Mouse (Mus musculus): ENCODE results near the gene Plxdc1. TPM values are rescaled to one million over a fixed set of nuclear protein-coding genes. Genes with fewer than 3 reads are reported as not detected.

Gene Plxdc1
- total and polyA plus RNA-seq, 2 experiments from 2014 or later = 1.5 to 3.5 TPM

GRCm38 (mm10) chr11:97923639-97924038 lies 62.6 kb downstream of the Plxdc1 start:
- DNase-seq = no peak
- Histone ChIP-seq H3K4me2 (ENCODE audit: low read depth) (no peak overlapping the region), H3K9ac (no peak overlapping the region), H3K9me3 (ENCODE audit: low read length) (no peaks in the 10 kb centered on the region), H3K27ac (ENCODE audit: low read depth, low read length) (no peak overlapping the region), H3K4me1 (ENCODE audit: insufficient read depth) (no peaks in the 10 kb centered on the region), H3K36me3 (ENCODE audit: insufficient read depth) (no peaks in the 10 kb centered on the region), H3K4me3 (ENCODE audit: low read depth, low read length) (no peak overlapping the region), H3K27me3 (ENCODE audit: insufficient read depth, low read length) (no peaks in the 10 kb centered on the region)
- no peak for ATAC-seq
- TF ChIP-seq CTCF (IDR thresholded peaks at IDR 0.05; ENCODE audit: low read depth) = no peak
- 77% methylated on average over 9 of the region's 9 CpGs for WGBS

- Histone ChIP-seq H3K9me3 (ENCODE audit: low read length) (no peaks in the 10 kb centered on the region), H3K27me3 (ENCODE audit: insufficient read depth, low read length) (no peaks in the 10 kb centered on the region), H3K4me1 (ENCODE audit: insufficient read depth) (no peaks in the 10 kb centered on the region), H3K36me3 (ENCODE audit: insufficient read depth) (no peaks in the 10 kb centered on the region), H3K27ac (ENCODE audit: low read depth, low read length) (no peak overlapping the region), H3K9ac (no peak overlapping the region), H3K4me3 (ENCODE audit: low read depth, low read length) (no peak overlapping the region), H3K4me2 (ENCODE audit: low read depth) (no peak overlapping the region)
- ATAC-seq (no peak), DNase-seq (no peak)
- 92% methylated on average over 6 of the region's 6 CpGs for WGBS
- no peak for TF ChIP-seq CTCF (IDR thresholded peaks at IDR 0.05; ENCODE audit: low read depth)
These were observed 70.2 kb downstream of the Plxdc1 start for GRCm38 (mm10) chr11:97915974-97916503.

- TF ChIP-seq CTCF (IDR thresholded peaks at IDR 0.05; ENCODE audit: low read depth) = no peak
- WGBS = 85% methylated on average over 2 of the region's 2 CpGs
- Histone ChIP-seq H3K36me3 (ENCODE audit: insufficient read depth) (no peaks in the 10 kb centered on the region), H3K9me3 (ENCODE audit: low read length) (no peaks in the 10 kb centered on the region), H3K4me1 (ENCODE audit: insufficient read depth) (no peaks in the 10 kb centered on the region), H3K9ac (no peak overlapping the region), H3K27me3 (ENCODE audit: insufficient read depth, low read length) (no peaks in the 10 kb centered on the region), H3K4me2 (ENCODE audit: low read depth) (no peak overlapping the region), H3K27ac (ENCODE audit: low read depth, low read length) (no peak overlapping the region), H3K4me3 (ENCODE audit: low read depth, low read length) (no peak overlapping the region)
- DNase-seq = no peak
- ATAC-seq = no peak
These were observed 70.8 kb downstream of the Plxdc1 start for GRCm38 (mm10) chr11:97915471-97915870.

- no peaks in the 10 kb centered on the region for H3K36me3 ChIP-seq (ENCODE audit: insufficient read depth)
- no peak overlapping the region for H3K4me3 ChIP-seq (ENCODE audit: low read depth, low read length)
- no peak for DNase-seq
- ATAC-seq = no peak
- no peak overlapping the region for H3K4me2 ChIP-seq (ENCODE audit: low read depth)
- no peaks in the 10 kb centered on the region for H3K27me3 ChIP-seq (ENCODE audit: insufficient read depth, low read length)
- H3K9me3 ChIP-seq (ENCODE audit: low read length) = no peaks in the 10 kb centered on the region
- no peaks in the 10 kb centered on the region for H3K4me1 ChIP-seq (ENCODE audit: insufficient read depth)
- no peak for TF ChIP-seq CTCF (IDR thresholded peaks at IDR 0.05; ENCODE audit: low read depth)
- WGBS = 91% methylated on average over 14 of the region's 14 CpGs
- H3K27ac ChIP-seq (ENCODE audit: low read depth, low read length) = no peak overlapping the region
- no peak overlapping the region for H3K9ac ChIP-seq
These were observed 73.1 kb downstream of the Plxdc1 start for GRCm38 (mm10) chr11:97913111-97913510.

GRCm38 (mm10) chr11:97908634-97909348 lies 77.5 kb downstream of the Plxdc1 start:
- no peak overlapping the region for H3K4me3 ChIP-seq (ENCODE audit: low read depth, low read length)
- H3K4me2 ChIP-seq (ENCODE audit: low read depth) = no peak overlapping the region
- H3K36me3 ChIP-seq (ENCODE audit: insufficient read depth) = no peaks in the 10 kb centered on the region
- no peaks in the 10 kb centered on the region for H3K9me3 ChIP-seq (ENCODE audit: low read length)
- no peaks in the 10 kb centered on the region for H3K27me3 ChIP-seq (ENCODE audit: insufficient read depth, low read length)
- no peak overlapping the region for H3K27ac ChIP-seq (ENCODE audit: low read depth, low read length)
- no peaks in the 10 kb centered on the region for H3K4me1 ChIP-seq (ENCODE audit: insufficient read depth)
- no peak overlapping the region for H3K9ac ChIP-seq
- ATAC-seq (no peak), DNase-seq (no peak)
- TF ChIP-seq CTCF (IDR thresholded peaks at IDR 0.05; ENCODE audit: low read depth) = no peak
- WGBS = 88% methylated on average over 11 of the region's 11 CpGs

- no peaks in the 10 kb centered on the region for H3K36me3 ChIP-seq (ENCODE audit: insufficient read depth)
- no peak overlapping the region for H3K4me2 ChIP-seq (ENCODE audit: low read depth)
- H3K27me3 ChIP-seq (ENCODE audit: insufficient read depth, low read length) = no peaks in the 10 kb centered on the region
- no peak overlapping the region for H3K4me3 ChIP-seq (ENCODE audit: low read depth, low read length)
- H3K27ac ChIP-seq (ENCODE audit: low read depth, low read length) = no peak overlapping the region
- ATAC-seq (no peak), DNase-seq (no peak)
- no peak overlapping the region for H3K9ac ChIP-seq
- H3K9me3 ChIP-seq (ENCODE audit: low read length) = no peaks in the 10 kb centered on the region
- TF ChIP-seq CTCF (IDR thresholded peaks at IDR 0.05; ENCODE audit: low read depth) = no peak
- H3K4me1 ChIP-seq (ENCODE audit: insufficient read depth) = no peaks in the 10 kb centered on the region
- 79% methylated on average over 5 of the region's 5 CpGs for WGBS
These were observed 78.3 kb downstream of the Plxdc1 start for GRCm38 (mm10) chr11:97907935-97908334.

GRCm38 (mm10) chr11:97906905-97907304 lies 79.3 kb downstream of the Plxdc1 start:
- ATAC-seq (no peak), DNase-seq (no peak)
- no peak overlapping the region for H3K9ac ChIP-seq
- WGBS = 95% methylated on average over 9 of the region's 9 CpGs
- H3K4me2 ChIP-seq (ENCODE audit: low read depth) = no peak overlapping the region
- TF ChIP-seq CTCF (IDR thresholded peaks at IDR 0.05; ENCODE audit: low read depth) = no peak
- no peak overlapping the region for H3K4me3 ChIP-seq (ENCODE audit: low read depth, low read length)
- no peaks in the 10 kb centered on the region for H3K4me1 ChIP-seq (ENCODE audit: insufficient read depth)
- no peaks in the 10 kb centered on the region for H3K36me3 ChIP-seq (ENCODE audit: insufficient read depth)
- H3K27me3 ChIP-seq (ENCODE audit: insufficient read depth, low read length) = no peaks in the 10 kb centered on the region
- no peak overlapping the region for H3K27ac ChIP-seq (ENCODE audit: low read depth, low read length)
- H3K9me3 ChIP-seq (ENCODE audit: low read length) = no peaks in the 10 kb centered on the region
